Mouse (Mus musculus): ENCODE data around the gene Raet1d. TPM values are rescaled to one million over a fixed set of nuclear protein-coding genes. Genes with fewer than 3 reads are reported as not detected.
A peak's percentile ranks its signal among the peaks of the same experiment; 100 is the strongest.
"Not testable (repeated sequence)": the region's sequence is repeated elsewhere in the genome, so short reads cannot be mapped to it uniquely, and the experiment has no call there.

Raet1d gene
- polyA plus RNA-seq, 1 experiment from 2014 or later, result 3.1 TPM

DNA sequence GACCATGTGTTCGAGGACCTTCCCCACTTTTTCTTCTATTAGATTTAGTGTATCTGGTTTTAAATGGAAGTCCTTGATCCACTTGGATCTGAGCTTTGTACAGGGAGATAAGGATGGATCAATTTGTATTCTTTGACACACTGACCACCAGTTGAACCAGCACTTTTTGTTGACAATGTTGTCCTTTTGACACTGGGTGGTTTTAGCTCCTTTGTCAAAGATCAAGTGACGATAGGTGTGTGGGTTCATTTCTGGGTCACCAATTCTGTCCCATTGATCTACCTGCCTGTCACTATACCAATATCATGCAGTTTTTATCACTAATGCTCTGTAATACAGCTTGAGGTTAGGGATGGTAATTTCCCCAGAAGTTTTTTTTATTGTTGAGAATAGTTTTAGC, 4.6 kb downstream of the Raet1d start:
- not testable (repeated sequence) for H3K4me1 ChIP-seq (replicated peaks; ENCODE audit: control insufficient read depth, insufficient read depth, low read length); H3K9me3 ChIP-seq (ENCODE audit: control insufficient read depth, low read length); ATAC-seq; H3K36me3 ChIP-seq (ENCODE audit: control insufficient read depth, insufficient read depth); H3K27me3 ChIP-seq (replicated peaks; ENCODE audit: control insufficient read depth, insufficient read depth, low read length); H3K27ac ChIP-seq (ENCODE audit: low read length); H3K4me3 ChIP-seq (replicated peaks; ENCODE audit: low read length); H3K9ac ChIP-seq (replicated peaks; ENCODE audit: low read depth, low read length); H3K4me2 ChIP-seq (ENCODE audit: low read length)
- 96% methylated on average over 2 of the region's 2 CpGs for WGBS

DNA sequence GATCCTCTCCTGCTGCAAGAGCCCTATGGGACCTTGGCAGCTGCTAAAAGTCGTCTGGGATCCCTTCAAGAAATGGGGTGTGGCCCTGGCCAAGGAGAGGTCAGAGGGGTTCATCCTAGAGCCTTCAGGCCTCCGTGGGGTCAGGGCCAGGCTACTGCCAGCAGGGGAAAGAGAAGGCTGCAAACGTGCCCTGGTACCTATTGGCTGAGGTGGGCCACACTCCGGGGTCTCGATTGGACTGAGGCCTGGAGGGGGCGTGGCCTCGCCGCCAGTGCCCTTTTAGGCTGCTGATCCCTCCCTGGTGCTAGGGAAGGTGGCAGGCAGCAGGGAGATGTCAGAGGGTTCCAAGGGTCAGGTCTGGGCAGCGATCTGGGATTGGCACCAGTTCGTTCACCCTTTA, 20.9 kb downstream of the Raet1d start:
- ATAC-seq, result peak; percentile 49; the same call in 1 of the 2 replicates
- WGBS, result 2% methylated on average over 5 of the region's 10 CpGs

DNA sequence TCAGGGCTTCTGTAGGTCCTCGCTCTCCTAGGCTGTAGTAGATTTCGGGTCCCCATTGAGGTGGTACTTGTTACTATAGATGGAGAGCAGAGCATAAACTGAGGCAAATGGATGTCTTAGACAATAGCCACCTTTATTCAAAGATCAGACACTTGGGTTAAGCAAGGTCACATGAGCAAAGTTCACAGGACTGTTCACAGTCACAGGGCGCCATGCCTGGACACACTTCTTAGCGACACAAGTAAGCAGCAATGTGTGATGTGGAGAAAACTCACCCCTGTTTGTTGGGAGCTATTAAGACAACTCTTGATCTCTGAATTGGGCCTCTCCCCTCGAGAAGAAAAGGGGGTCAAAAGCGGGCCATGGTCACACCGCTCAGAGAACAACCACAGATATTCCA, 29.8 kb downstream of the Raet1d start:
- H3K4me2 ChIP-seq (ENCODE audit: low read length); H3K4me1 ChIP-seq (replicated peaks; ENCODE audit: control insufficient read depth, insufficient read depth, low read length); H3K27ac ChIP-seq (ENCODE audit: low read length); H3K4me3 ChIP-seq (replicated peaks; ENCODE audit: low read length); ATAC-seq; H3K27me3 ChIP-seq (replicated peaks; ENCODE audit: control insufficient read depth, insufficient read depth, low read length); H3K9ac ChIP-seq (replicated peaks; ENCODE audit: low read depth, low read length); H3K36me3 ChIP-seq (ENCODE audit: control insufficient read depth, insufficient read depth); H3K9me3 ChIP-seq (ENCODE audit: control insufficient read depth, low read length): not testable (repeated sequence)
- 87% methylated on average over 7 of the region's 7 CpGs for WGBS

More for the DNA sequence above, 20.9 kb downstream of the Raet1d start:
- H3K27ac ChIP-seq (ENCODE audit: low read length); H3K27me3 ChIP-seq (replicated peaks; ENCODE audit: control insufficient read depth, insufficient read depth, low read length); H3K36me3 ChIP-seq (ENCODE audit: control insufficient read depth, insufficient read depth); H3K4me1 ChIP-seq (replicated peaks; ENCODE audit: control insufficient read depth, insufficient read depth, low read length); H3K4me2 ChIP-seq (ENCODE audit: low read length); H3K9me3 ChIP-seq (ENCODE audit: control insufficient read depth, low read length); H3K9ac ChIP-seq (replicated peaks; ENCODE audit: low read depth, low read length); H3K4me3 ChIP-seq (replicated peaks; ENCODE audit: low read length): not testable (repeated sequence)

GRCm38 (mm10) chr10:22391616-22392015, 31.3 kb downstream of the Raet1d start:
- not testable (repeated sequence) for H3K4me3 ChIP-seq (replicated peaks; ENCODE audit: low read length); H3K4me1 ChIP-seq (replicated peaks; ENCODE audit: control insufficient read depth, insufficient read depth, low read length); H3K9ac ChIP-seq (replicated peaks; ENCODE audit: low read depth, low read length); H3K4me2 ChIP-seq (ENCODE audit: low read length); H3K36me3 ChIP-seq (ENCODE audit: control insufficient read depth, insufficient read depth); H3K9me3 ChIP-seq (ENCODE audit: control insufficient read depth, low read length); H3K27me3 ChIP-seq (replicated peaks; ENCODE audit: control insufficient read depth, insufficient read depth, low read length); ATAC-seq; H3K27ac ChIP-seq (ENCODE audit: low read length)
- WGBS, result 80% methylated on average over 2 of the region's 5 CpGs

DNA sequence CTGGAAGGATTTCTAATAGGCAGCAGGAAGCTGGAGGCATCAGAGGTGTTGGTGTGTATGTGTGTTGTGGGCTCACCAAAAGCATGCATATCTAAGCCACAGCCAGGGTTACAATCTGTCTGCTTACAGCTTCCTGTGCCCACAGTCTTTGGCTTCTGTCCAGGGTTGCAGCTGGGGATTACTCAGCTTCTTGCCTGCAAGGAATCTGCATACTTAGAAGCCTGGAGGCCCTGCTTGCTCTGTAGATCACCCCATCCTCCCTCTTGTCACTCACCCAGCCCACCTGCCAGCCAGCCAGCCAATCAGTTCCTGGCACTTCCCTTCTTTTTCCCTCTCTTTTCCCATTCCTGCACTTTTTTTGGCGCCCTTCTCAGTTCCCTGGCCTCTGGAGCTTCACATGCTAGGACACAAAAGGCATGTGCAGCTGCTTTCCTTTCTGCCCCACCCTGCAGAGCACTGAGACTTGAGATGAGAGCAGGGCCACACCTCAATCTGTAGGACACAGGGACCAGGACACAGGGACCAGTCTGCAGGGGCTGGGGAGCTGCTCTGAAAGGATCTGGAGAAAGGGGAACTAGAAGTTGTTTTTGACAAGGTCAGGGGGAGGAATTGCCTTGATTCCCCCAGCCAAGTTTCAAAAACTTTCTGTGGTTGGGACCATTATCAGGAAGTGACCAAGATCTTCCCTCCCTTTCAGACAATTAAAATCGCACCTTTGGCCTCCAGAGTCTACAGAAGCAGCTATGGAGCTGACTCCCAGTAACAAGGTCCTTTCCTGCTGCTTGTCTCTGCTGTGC, 32.9 kb downstream of the Raet1d start:
- WGBS, result no CpG with 5 or more reads among the region's 2 CpGs
- not testable (repeated sequence) for H3K27ac ChIP-seq (ENCODE audit: low read length); H3K4me2 ChIP-seq (ENCODE audit: low read length); H3K9me3 ChIP-seq (ENCODE audit: control insufficient read depth, low read length); H3K36me3 ChIP-seq (ENCODE audit: control insufficient read depth, insufficient read depth); H3K27me3 ChIP-seq (replicated peaks; ENCODE audit: control insufficient read depth, insufficient read depth, low read length); H3K4me1 ChIP-seq (replicated peaks; ENCODE audit: control insufficient read depth, insufficient read depth, low read length); H3K9ac ChIP-seq (replicated peaks; ENCODE audit: low read depth, low read length); H3K4me3 ChIP-seq (replicated peaks; ENCODE audit: low read length)
- peak; percentile 91 for ATAC-seq

DNA sequence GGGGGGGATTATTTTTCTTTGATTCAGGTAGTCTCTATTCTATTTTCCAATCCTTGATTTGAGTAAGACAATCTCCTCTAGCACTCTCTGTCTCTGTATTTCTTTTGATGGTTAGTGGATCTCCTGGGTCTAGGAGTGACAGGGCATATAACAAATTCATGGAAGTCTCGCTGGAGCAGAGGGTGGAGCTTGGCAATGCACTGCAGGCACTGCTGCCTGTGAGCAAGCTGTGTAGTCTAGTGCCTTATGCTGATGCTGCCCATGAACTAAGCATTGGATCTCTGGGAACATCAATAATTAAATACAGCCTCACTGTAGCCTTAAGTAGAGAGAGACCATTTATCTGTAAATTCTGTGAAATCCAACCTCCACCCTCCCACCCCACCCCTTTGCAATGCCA, 36.3 kb downstream of the Raet1d start:
- H3K9me3 ChIP-seq (ENCODE audit: control insufficient read depth, low read length); H3K4me2 ChIP-seq (ENCODE audit: low read length): not testable (repeated sequence)
- 11% methylated on average over 1 of the region's 1 CpGs for whole genome bisulfite sequencing

DNA sequence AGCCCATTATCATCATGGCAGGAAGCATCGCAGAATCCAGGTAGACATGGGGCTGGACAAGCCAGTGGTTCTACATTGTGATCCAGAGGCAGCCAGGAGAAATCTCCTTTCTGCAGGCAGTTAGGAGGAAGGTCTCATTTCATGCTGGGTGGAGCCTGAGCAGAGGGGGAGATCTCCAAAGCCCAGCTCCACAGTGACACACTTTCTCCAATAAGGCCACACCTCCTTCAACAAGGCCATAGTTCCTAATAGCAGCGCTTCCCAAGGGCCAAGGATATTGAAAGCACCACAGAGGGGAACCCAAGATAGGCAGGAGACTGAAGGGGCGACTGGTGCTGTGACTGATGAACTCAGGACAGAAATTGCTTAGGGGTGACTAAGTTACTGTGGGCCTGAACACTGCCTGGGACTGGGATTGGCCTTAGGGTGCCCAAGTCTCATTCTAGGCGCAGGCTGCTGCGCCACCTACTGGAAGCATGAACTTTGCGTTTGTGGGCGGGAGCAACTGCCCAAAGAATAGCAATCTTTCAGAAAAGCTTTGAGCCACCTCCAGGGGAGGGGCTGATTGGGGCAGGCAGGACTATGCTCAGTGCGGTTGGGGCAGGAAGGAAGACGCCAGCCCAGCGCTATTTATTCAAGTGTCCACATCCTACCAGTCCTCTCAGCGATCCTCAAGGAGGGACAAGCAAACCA, 42.0 kb downstream of the Raet1d start:
- H3K9me3 ChIP-seq (ENCODE audit: control insufficient read depth, low read length); H3K4me2 ChIP-seq (ENCODE audit: low read length); H3K4me1 ChIP-seq (replicated peaks; ENCODE audit: control insufficient read depth, insufficient read depth, low read length); H3K27me3 ChIP-seq (replicated peaks; ENCODE audit: control insufficient read depth, insufficient read depth, low read length); H3K4me3 ChIP-seq (replicated peaks; ENCODE audit: low read length); H3K9ac ChIP-seq (replicated peaks; ENCODE audit: low read depth, low read length); H3K36me3 ChIP-seq (ENCODE audit: control insufficient read depth, insufficient read depth); H3K27ac ChIP-seq (ENCODE audit: low read length): not testable (repeated sequence)
- ATAC-seq, result peak; percentile 55
- WGBS, result 0% methylated on average over 7 of the region's 11 CpGs

More for the DNA sequence above, 36.3 kb downstream of the Raet1d start:
- H3K4me3 ChIP-seq (replicated peaks; ENCODE audit: low read length); H3K36me3 ChIP-seq (ENCODE audit: control insufficient read depth, insufficient read depth); H3K27ac ChIP-seq (ENCODE audit: low read length); H3K9ac ChIP-seq (replicated peaks; ENCODE audit: low read depth, low read length); H3K4me1 ChIP-seq (replicated peaks; ENCODE audit: control insufficient read depth, insufficient read depth, low read length); H3K27me3 ChIP-seq (replicated peaks; ENCODE audit: control insufficient read depth, insufficient read depth, low read length): not testable (repeated sequence)
- peak; percentile 80 for ATAC-seq

- not testable (repeated sequence) for H3K4me1 ChIP-seq (replicated peaks; ENCODE audit: control insufficient read depth, insufficient read depth, low read length); H3K36me3 ChIP-seq (ENCODE audit: control insufficient read depth, insufficient read depth); H3K4me3 ChIP-seq (replicated peaks; ENCODE audit: low read length); H3K27ac ChIP-seq (ENCODE audit: low read length); H3K4me2 ChIP-seq (ENCODE audit: low read length); H3K9me3 ChIP-seq (ENCODE audit: control insufficient read depth, low read length); H3K27me3 ChIP-seq (replicated peaks; ENCODE audit: control insufficient read depth, insufficient read depth, low read length); H3K9ac ChIP-seq (replicated peaks; ENCODE audit: low read depth, low read length)
- peak; percentile 78 for ATAC-seq
- WGBS, result 0% methylated on average over 1 of the region's 8 CpGs
Measured at GRCm38 (mm10) chr10:22413702-22414494, 53.5 kb downstream of the Raet1d start.

Data from forebrain, embryonic 16.5 days (tissue).